Mouse (Mus musculus) gastrocnemius, postnatal 10 days (tissue): ENCODE results near the gene Gipc1. TPM values are rescaled to one million over a fixed set of nuclear protein-coding genes. Genes with fewer than 3 reads are reported as not detected.

ENCODE experiments used
- DNase-seq: peaks from one replicate; pipeline ENCODE4 v3.0.0; 2021; ENCODE audit warnings: mixed read lengths
- total RNA-seq, 2 experiments: library from RNA; stranded (reverse); gene quantifications; 2 replicates each; pipeline ENCODE4 v1.2.3; 2021

Gene Gipc1
- total RNA-seq, 2 experiments from 2014 or later, result 28.0 to 34.5 TPM

DNA sequence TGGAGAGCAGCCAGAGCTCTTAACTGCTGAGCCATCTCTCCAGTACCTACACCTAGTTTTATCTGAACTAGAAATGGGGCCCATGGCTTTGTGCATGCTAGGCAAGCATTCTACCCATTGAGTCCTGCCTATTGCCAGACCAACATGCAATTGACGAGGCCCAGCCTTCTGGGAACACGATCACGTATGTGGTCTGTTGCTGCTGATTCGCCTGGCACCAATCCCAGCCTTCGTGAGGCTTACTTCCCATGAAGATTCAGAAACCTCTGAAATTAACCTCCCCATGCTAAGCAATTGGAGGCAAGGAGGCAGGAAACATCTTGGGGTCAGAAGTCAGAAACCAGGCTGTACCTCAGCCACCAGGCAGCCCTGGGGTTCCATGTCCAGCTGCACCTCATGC lies 28.1 kb downstream of the Gipc1 start:
- no peak for DNase-seq

DNA sequence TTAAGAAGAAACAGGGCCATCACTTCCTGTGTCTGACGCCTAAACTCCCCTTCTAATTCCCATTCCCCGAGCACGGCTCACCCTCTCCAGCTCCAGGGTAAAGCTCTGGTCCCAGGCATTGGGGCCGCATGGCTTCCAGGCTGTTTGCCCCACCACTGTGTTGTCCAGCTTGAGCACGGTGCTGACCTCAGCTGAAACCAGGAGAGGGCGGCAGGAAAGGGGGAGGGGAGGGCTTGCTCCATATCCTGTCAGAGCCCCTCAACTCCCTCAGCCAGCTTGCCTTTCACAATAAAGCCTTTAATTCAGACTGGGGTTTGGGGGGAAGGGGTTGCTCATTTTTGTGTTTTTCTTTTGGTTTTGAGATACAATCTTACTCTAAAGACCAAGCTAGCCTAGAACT lies 28.6 kb downstream of the Gipc1 start:
- no peak for DNase-seq

DNA sequence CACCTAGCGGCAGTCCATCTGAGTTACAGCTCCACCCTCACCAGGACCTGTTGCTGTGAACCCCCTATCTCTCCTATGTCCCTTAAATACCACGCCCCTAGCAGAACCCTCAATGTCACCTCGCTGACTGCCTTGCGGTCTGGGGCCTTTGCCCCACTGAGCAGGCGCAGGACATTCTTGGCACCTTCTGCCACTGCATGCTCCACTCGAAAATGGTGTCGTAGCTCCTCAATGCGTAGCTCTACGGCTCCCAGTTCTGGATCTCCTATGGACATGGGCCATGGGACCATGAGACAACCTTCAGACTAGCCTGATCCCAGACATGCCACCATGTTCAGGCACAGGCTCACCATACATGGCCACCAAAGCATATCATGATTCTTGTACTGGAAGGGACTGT lies 32.0 kb downstream of the Gipc1 start:
- DNase-seq, result no peak

DNA sequence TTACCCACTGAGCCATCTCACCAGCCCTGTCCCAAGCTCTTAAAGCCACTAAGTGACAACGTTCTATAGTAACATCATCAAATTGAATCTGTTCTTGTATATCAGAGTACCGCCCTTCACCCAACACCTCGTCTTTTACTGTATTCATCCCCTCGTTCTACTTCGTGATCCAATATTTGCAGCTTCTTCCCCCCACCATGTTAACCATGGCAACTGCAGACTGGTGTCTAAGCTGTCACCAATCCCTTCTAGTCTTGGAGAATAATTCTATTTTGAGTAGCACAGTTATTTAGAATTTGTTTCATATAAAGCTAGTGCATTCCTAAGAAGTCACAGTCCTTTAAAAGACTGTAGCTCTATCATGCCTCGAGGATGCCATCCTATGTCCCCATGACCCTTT lies 36.8 kb downstream of the Gipc1 start:
- DNase-seq, result no peak

DNA sequence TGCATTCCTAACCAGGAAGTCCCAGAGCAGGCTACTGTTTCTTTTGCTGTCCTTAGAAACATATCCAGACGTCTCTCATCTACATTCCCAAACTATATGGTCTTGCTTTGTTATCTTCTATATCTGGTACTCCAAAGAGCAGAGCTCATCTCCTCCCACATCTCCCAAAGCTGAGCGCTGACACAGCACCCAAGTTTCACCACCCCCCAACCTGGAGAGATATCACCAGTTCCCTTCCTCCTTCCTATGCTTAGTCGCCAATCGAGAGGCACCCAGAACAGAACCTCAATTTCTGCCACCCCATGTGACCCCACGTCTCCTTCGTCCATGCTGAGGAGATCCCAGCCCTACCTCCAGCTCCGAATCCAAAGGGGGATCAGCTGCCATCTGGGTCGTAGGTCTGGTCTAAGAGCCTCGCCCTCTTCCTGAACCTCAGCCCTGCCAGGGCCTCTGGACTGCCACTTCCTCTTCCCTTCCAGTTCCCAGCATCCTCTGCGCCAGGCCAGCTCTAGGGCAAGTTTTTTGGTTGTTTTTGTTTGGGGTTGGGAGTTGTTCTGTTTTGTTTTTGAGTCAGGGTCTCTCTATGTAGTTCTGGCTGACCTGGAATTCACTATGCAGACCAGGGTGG lies 41.2 kb downstream of the Gipc1 start:
- no peak for DNase-seq

DNA sequence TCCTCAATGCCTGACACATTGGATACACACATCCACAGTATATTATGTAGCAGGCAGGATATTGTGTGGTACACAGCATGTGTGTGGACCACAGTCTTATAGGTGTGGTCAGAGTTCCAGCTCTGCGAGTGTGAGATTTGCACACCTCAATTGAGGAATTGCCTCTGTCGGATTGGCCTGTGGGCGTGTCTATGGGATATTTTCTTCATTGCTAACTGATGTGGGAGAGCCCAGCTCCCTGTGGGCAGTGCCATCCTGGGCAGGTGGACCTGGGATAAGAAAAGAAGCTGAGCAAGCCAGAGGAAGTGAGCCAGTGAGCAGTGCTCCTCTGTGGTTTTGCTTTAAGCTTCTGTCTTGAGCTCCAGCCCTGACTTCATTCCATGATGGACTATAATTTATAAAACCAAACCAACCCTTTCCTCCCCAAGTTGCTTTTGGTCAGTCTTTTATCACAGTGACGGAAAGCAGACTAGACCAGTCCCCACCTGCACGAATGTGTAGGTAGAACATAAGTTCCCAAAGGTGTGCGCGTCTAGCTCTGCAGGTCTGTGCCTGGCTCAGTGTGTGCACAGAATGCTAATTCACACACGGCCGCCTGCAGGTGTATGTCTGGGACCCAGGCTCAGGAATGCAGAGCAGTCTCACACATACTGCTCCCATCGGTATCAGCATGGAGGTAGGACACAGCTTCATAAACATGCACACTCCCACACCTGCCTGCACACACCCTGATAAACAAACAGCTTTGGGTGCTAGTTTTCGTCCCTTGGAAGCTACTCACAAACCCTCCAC lies 42.1 kb downstream of the Gipc1 start:
- DNase-seq, result no peak

DNA sequence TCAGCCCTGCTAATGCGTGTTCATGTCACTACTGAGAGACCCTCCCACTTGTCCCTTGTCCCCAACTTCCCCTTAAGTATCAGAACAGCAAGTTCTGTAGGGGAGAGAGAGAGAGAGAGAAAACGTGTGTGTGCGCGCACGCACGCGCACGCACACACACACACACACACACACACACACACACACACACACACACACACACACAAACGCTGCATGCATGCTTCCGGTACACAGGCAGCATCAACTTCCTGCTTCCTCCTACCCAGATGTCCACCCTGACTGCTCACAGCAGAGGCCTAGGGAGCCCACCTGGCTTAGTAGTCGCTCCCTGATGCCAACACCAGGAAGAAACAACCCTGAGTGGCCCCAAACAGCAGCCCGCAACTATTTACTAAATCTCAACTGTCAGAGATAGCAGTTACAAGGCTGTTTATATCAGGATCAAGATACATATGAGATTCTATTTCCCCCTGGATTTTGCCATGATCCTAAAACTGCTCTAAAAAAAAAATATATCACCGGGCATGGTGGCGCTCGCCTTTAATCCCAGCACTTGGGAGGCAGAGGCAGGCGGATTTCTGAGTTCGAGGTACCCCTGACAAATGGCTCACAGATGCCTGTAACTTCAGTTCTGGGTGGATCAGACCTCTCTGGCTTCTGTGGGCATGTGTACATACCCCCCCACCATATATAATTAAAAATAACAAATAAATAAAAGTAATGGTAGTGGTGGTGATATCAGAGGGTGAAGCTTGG lies 43.1 kb downstream of the Gipc1 start:
- no peak for DNase-seq

DNA sequence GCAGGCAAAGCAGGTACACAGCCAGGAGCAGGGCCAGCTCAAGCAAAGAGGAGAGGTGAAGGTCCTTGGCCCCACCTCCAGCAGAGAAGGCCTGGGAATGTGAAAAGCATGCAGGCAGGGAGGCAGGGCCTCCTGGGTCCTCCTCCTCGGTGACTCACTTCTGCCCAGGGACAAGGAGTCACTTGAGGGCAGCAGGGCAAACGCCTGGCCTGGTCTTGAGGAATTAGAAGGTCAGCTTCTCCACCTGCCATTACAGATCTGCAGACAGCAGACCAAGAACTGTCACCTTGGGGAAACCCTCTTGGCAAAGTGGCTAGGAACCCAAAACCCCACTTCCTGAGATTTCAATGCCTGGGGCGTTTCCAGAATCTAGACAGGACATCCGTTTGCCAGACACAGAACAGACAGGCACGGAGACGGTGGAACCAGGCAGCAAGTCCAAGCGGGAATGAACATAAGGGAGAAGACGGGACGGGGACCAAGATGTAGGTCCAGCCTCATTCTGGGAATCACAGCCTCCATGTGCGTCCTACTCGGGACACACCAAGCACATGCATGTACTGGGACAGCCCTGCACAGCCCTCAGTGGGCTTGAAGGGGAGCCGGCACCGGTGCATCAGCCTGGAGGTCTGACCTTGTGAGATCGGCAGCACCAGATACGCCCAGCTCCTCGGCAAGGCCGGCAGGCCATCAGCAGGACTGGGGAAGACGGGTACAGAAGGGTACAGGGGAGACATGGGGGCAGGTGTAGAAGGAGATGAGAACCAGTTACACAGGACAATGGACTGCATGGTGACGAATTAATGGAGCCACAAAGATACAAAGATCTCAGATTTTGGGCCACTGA lies 45.1 kb downstream of the Gipc1 start:
- no peak for DNase-seq

DNA sequence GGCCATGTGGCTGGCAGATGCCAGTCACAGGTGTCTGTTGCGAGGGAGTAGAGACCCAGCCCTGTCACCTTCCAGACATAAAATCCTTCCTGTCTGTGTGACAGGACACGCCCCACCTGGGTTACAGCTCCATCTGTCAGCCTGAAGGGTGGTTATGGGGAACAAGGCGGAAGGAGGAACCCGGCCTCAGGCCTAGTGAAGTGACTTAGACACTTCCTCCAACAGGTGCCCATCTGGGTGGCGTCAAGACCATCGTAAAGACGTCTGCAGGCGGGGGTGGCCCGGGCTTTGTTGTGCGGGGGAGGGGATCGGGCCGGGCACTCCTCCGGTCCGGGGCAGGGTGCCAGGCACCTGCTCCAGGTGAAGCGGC lies 45.8 kb downstream of the Gipc1 start:
- DNase-seq, result peak; percentile 47

DNA sequence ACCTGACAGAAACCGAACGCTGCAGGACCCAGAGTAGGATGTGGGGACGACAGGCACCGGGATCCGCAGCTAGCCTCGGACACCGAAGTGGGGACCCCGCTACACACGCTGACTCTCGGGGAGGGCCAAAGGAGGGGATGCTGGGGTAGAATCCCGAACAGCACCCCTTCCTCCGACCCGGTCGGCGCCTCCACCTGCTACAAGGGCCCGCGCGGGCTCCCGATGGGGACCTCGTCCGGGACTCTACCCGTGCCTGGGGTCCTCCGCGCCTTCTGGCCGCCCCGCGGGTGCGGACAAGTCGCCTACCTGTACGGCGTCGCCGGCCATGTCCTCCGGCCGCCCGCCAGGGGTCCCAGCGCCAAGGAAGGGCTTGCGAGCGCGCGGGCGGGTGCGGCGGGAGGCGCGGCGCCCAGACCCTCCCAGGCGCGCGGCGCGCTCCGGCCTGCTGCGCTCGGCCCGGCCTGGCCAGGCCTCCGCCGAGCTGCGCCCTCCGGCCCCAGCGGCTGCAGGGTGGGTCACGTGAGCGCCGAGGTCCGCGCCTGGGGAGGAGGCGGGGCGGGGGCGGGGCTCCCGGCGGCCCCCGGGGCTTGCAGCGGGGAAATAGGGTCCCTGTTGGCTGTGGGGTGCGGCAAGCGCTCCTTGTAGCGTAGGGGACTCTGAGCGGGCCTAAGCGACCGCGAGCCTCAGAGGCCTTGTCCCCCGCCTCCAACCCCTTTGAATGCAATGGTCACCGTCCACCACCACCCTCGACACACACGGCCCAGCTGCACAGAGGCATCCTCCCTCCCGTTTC lies 46.4 kb downstream of the Gipc1 start, which contains the start of gene Pkn1:
Gene Pkn1 (minus strand): TSS at position 519 of the 793 bp plus-strand sequence.
- DNase-seq, result peak; percentile 82

DNA sequence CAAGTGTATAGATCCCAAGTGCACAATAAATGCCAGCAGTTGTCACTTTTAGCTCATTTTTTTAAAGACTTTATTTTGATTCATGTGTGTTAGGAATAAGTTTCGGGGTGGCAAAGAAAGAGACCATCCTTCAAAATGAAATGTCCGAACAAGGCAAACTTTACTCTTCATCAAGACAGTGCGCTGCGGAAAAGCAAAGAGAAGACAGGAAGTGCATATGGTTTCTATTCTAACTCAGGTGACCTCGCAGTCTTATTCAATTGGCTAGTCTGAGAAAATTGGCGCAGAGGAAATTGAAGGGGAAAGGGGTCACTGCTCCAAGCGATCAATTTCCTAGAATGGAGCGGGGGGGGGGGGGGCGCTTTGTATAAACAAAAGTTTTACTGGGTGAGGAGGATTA lies 47.1 kb downstream of the Gipc1 start:
- no peak for DNase-seq

DNA sequence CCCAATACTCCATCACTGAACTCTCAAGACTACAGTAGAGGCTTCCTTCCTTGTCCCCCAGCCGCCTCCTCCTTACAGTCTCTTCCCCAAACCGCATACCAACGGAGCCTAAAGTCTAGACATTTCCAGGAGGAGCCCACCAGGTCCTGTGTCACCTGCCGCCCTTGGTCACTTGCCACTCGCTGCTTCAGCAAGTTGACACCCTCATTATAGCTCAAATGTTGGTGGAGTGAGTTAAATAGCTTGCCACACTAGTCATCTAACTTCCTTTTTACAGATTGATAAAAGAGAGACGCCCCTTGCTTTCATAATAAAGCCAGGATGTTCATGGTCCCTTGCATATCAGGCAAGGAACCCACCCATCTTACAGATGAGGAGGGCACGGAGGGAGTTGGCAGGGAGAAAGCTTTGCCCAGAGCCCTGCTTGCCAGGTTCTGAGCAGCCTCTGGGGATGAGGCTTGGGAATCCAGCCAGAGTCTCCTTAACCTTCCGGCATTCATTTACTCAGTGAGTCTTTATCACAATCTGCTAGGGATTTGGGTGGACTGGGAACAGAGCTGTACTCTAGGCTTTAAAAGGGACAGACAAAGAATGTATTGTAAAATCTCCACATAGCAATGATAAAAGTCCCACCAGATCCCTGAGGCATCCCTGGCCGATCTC lies 48.1 kb downstream of the Gipc1 start:
- no peak for DNase-seq

DNA sequence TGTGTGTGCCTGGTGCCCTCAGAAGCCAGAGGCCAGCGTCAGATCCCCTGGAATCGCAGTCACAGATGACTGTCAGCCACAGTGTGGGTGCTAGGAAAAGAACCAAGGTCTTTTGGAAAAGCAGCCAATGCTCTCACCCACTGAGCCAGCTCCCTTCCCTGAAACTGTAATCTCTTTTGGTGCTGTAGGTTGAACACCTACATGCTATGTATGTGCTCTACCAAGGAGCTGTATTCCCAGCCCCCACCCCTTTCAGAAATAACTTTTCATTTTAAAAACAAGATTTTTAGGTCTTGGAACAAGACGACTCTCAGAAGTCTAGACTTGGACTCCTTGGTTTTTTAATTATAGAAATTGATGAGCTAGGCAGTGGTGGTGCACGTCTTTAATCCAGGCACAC lies 50.9 kb downstream of the Gipc1 start:
- no peak for DNase-seq

DNA sequence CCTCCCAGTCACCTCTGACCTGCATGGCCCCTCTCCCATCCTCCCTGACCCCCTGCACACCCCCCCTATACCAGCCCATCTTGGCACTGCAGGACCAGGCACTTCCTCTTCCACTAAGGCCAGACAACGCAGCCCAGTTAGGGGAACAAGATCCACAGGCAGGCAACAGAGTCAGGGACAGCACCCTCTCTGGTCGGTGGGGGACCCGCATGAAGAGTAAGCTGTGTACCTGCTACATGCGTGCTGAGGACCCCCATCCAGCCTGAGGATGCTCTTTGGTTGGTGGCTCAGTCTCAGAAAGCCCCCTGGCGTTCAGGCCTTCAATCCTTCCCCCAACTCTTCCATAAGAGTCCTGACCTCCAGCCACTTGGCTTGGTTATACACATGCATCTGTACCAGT lies 53.9 kb downstream of the Gipc1 start:
- DNase-seq, result no peak

DNA sequence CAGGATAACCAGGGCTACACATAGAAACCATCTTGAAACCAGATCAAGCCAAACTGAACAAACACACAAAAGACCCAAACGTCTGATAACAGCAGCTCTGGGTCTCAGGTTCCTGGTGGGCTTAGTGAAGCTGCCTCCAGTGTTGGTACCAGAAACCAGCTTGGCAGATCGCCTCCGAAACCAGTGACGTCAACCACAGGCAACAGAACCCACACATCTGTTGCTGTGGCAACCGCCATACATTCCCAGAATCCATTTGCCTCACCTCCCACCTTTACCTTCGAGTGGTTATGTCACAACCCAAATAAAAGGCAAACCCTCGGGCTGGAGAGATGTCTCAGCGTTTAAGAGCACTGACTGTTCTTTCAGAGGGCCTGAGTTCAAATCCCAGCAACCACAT lies 55.1 kb downstream of the Gipc1 start:
- no peak for DNase-seq

Other genes with a start within 250 kb of the Gipc1 start
- gene Scoc, start 194.3 kb upstream of the Gipc1 start, total RNA-seq, result 10 to 100 TPM; 42.5 to 47.1 TPM
- not detected for gene Olfr370, start 116.9 kb upstream of the Gipc1 start, total RNA-seq
- gene Ndufb7, start 86.0 kb upstream of the Gipc1 start, total RNA-seq, result 100 to 1,000 TPM; 408 to 467 TPM
- gene Tecr, start 44.7 kb upstream of the Gipc1 start, total RNA-seq, result 100 to 1,000 TPM; 422 to 448 TPM
- 10 to 100 TPM; 10.3 to 11.7 TPM for gene Dnajb1, start 44.5 kb upstream of the Gipc1 start, total RNA-seq
- under 1 TPM; 0.14 to 0.38 TPM for gene Ptger1, start 14.0 kb downstream of the Gipc1 start, total RNA-seq
- gene Pkn1, start 46.5 kb downstream of the Gipc1 start, total RNA-seq, result 10 to 100 TPM; 53.4 to 54.7 TPM
- 10 to 100 TPM; 19.4 to 20.6 TPM for gene Ddx39, start 62.5 kb downstream of the Gipc1 start, total RNA-seq
- 10 to 100 TPM; 40.6 to 59.8 TPM for gene Adgre5, start 88.6 kb downstream of the Gipc1 start, total RNA-seq
- 10 to 100 TPM; 19.6 to 25.2 TPM for gene Adgrl1, start 247.4 kb downstream of the Gipc1 start, total RNA-seq